Mouse (Mus musculus) lung, postnatal 25 days (tissue): ENCODE results near the gene R3hdml.

ENCODE experiments used
- DNase-seq: peaks from one replicate; pipeline ENCODE4 v3.0.0; 2022; ENCODE audit warnings: low spot score

Gene R3hdml

DNA sequence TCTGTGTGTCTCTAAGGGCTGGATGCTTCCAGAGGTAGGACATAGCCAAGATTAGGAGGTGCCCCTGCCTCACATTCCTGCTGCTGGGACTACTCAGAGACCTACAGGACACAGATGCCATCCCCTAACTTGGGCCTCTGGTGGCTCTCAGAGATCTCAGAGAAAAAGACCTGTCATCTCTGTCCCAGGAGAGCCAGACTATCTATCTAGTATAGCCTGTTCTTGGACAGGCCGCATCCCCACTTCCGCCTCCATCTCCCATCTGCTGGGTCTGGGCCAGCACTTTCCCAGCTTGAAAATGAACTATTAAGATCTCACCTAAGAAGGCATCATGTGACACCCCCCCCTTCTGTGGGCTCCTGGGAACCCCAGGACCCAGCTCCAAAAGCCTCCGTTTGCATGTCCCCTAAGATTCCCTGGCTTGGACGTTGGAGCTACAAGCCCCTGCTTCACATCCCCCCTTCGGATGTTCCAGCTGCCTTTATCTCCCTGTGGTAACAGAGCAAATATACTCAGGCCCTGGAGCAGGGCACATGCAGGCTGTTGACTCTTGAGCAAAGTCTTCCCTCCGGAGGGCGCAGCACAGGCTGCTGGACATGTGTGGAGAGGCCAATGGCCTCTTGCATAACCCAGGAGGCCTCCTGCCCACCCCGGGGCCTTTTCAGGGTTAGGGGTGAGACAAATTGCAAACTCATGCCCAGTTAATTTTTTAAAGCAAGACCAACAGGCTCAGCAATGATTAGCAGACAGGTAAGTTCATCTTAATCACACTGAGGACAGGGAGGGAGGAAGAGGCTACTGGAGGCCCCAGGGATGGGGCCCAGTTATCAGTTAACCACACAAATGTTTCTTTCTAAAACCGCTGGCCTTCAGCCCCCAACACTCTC is 48.4 kb downstream of the R3hdml start:
- no peak for DNase-seq

DNA sequence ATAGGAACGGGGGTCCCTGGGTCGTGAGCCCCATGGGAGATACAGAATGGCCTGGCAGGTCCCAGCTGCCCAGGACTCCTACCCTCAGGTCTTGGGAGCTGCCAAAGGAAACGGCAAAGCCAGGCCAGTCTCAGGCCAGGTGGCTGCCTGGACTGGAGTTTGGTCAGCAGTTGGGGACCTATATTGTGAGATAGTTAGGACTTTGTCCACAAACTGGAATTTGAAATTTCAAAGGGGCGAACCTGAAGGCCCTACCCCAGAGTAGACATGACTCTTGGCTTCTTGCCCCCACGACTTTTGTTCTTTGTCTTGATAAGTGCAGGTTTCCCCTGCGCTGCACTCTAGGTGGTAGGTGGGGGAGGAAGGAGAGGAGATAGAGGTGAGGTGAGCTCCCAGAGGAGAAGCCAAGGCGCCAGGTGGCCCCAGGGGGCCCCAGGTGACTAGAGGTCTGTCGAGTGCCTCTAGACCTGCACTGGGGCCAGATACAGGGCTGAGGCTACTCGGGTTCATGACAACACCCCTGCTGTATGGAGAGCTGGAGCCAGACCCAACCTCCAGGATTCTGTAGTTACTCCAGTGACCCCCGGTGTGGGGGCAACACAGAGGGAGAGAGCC is 49.6 kb downstream of the R3hdml start:
- DNase-seq, result no peak

DNA sequence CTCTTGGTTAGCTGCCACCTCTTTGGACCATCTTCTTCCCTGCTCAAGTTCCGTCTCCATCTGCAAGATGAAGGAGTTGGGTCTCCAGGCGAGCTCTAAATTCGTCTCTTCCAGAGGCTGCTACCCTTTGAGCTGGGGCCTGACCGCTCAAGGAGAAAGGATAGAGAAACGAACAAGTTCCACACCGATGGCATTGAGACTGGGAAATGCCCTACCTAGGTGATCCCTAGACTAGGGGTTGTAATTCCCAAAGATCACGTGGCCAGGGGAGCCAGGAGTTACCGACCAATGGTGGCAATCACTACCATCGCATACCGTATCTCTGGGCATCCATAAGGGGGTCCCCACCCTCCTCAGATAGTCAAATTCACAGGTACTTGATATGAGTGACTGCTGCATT is 50.6 kb downstream of the R3hdml start:
- no peak for DNase-seq

DNA sequence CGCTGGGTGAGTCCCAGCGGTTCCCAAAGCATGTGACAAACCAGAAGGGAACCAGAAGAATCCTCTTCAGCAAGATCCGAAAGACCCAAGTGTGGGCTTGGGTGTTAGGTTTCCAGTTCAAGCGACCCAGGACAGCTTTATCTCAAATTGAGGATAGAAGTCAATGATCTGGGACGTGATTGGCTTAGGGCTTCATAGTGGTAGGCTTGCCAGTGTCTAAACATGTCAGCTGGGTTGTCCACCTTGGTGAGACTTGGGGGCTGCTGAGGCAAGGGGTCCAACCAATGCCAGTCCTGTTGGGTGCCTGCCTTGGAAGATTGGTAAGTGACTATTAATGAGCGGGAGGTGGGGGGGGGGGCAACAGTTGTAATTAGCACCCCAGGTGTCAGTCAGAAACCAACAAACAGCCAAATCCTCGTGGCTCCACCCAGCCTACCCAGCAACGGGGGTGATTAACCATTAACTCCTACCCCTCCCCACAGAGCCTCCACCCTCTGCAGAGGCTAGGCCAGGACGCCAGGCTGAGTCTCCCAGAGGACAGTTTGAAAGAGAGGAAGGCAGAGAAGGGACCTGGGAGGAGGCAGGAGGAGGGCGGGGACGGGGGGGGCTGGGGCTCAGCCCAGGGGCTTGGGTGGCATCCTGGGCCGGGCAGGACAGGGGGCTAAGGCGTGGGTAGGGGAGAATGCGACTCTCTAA is 54.7 kb downstream of the R3hdml start:
- DNase-seq, result no peak

DNA sequence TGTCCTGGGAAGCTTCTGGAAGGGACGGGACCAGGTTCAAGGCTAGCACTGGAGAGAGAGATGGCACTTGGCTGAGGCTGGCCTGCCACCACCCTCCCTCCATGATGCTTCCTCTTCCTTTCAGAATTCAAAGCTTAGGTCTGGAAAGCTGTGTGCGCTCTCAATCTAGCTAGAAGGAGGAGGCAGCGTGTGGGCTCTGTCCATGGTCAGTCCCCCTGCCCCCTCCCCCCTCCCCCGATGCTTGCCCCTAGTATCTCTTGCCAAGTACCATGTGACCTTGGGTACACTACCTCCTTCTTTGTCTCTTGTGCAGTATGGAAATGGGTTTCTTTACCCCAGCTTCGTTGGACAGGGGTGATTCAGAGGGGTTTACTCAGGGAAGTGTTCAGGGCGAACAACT is 56.7 kb downstream of the R3hdml start:
- DNase-seq, result no peak

DNA sequence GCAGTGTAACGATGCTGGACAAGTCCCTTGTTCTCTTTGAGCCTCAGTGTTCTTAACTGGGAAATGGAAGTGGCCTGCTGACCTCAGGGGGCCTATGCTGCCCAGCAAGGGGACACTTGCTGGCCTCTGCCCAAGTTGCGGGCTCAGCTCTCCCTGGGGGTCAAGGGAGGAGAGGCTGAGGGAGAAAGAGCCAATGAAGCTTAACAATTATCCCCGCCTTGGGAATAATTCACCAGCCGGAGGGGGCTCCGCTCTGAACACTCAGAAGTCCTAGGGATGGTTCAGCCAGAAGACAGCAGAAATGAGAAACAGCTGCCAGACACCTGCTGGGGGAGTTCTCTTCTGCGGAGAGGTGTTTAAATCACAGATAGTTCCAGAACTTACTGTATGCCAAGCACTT is 57.7 kb downstream of the R3hdml start:
- DNase-seq, result no peak
